Mouse (Mus musculus): ENCODE results near the gene Mtrf1l. TPM values are rescaled to one million over a fixed set of nuclear protein-coding genes. Genes with fewer than 3 reads are reported as not detected.
A peak's percentile ranks its signal among the peaks of the same experiment; 100 is the strongest.

Gene Mtrf1l
- polyA plus RNA-seq (2012; ENCODE audit: insufficient read depth, low replicate concordance) = 1.1 and 2.4 TPM in 2 replicates

DNA sequence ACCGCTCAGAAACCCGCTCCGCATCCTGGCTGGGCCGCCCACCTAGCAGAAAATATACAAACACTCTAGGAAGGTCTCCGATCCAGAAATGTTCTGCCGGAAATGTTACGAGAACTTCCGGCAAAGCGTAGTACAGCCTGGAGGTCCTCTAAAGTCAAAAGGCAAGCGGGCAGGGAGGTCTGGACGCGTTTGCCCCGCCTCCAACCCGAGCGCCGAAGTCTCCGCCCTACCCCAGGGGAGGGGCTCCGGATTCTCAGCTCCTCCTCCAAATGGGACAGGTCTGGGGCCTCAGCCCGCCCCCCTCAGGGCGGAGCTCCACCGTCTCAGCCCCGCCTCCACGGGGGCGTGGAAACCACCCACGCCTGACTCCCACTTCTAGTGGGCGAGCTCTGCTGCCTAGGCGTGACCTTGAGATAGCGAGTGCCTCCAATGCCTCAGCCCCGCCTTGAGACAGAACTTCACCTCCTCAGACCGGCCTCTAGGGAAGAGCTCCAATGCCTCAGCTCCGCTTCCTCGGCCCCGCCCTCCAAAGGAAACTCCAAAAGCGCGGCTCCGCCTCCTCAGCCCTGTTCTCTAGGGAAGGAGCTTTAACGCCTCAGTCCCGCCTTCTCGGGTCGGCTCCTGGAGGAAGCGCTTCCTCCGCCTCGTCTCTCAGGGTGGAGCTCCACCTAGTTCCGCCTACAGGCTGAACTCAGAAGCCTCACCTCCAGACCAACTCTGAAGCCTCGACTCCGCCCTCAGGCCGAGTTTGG, at the start of gene Mtrf1l:
TSS of gene Mtrf1l (minus strand) at position 171 of the 752 bp plus-strand sequence.
- Histone ChIP-seq H3K9me3 (no peaks in the 10 kb centered on the region), H3K36me3 (replicated peaks; ENCODE audit: low read length) (peaks cover 27% of the 10 kb centered on the region), H3K4me1 (peaks cover 36% of the 10 kb centered on the region), H3K27me3 (replicated peaks) (no peaks in the 10 kb centered on the region), H3K4me3 (replicated peaks) (peak within 1 kb of the TSS; percentile 99)
- TF ChIP-seq FLI1 (IDR thresholded peaks at IDR 0.05; ENCODE audit: low read length) = no peak
- TF ChIP-seq GATA1 (IDR thresholded peaks at IDR 0.05; ENCODE audit: borderline replicate concordance, low read length) = no peak

DNA sequence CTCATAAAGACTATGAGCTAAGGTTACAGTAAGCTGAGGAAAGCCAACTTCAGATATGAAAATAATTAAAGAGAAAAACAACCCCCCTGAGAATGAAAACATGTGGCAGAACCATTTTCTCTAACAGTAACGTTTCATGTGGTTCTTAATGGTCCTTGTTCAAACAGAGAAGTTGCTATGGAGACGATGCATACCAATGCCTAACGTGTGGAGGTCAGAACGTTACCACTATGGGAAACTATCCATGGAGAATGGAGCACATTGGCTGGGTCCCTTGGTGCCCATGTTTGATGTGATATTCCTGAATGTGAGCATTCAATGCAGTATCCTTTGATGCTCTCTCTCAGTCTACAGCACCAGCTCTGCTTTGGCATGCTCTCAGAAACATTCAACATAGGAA, 47.4 kb upstream of the Mtrf1l start:
- H3K9me3 ChIP-seq = no peaks in the 10 kb centered on the region
- H3K36me3 ChIP-seq (replicated peaks; ENCODE audit: low read length) = no peaks in the 10 kb centered on the region
- no peak for TF ChIP-seq GATA1 (IDR thresholded peaks at IDR 0.05; ENCODE audit: borderline replicate concordance, low read length)
- no peak for TF ChIP-seq FLI1 (IDR thresholded peaks at IDR 0.05; ENCODE audit: low read length)

DNA sequence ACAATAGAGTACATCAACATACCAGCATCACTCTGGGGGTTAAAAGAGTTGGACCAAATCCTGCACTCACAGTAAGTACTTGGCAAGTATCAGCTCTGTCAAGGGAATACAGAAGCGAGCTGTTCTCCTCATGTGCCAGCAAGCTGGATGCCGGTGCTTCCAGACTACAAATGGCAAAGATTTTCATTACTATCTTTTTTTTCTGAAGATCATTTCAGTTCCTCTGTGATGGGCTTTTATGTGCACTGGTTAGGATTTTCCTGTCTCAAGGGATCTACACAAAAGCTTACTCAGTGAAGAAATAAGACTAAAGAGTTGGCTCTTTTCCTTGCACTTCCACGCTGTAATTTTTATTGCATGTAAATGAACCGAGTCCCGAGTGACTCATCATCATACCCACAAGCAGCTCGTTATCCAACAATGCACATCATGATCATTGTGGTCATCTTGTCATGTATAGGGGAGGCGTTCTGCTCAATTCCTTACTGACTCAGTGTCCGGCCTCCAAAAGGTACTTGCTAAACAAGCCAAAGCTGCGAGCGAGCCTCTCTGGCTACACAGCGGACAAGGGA, 44.4 kb upstream of the Mtrf1l start:
- H3K4me3 ChIP-seq (replicated peaks) = no peak overlapping the region
- H3K9me3 ChIP-seq = no peaks in the 10 kb centered on the region
- TF ChIP-seq GATA1 (IDR thresholded peaks at IDR 0.05; ENCODE audit: borderline replicate concordance, low read length) = no peak
- no peak for TF ChIP-seq FLI1 (IDR thresholded peaks at IDR 0.05; ENCODE audit: low read length)
- H3K4me1 ChIP-seq = no peaks in the 10 kb centered on the region
- H3K27me3 ChIP-seq (replicated peaks) = no peaks in the 10 kb centered on the region
- no peaks in the 10 kb centered on the region for H3K36me3 ChIP-seq (replicated peaks; ENCODE audit: low read length)

More for the DNA sequence above, 47.4 kb upstream of the Mtrf1l start:
- no peaks in the 10 kb centered on the region for H3K4me1 ChIP-seq
- H3K27me3 ChIP-seq (replicated peaks) = no peaks in the 10 kb centered on the region
- no peak overlapping the region for H3K4me3 ChIP-seq (replicated peaks)

DNA sequence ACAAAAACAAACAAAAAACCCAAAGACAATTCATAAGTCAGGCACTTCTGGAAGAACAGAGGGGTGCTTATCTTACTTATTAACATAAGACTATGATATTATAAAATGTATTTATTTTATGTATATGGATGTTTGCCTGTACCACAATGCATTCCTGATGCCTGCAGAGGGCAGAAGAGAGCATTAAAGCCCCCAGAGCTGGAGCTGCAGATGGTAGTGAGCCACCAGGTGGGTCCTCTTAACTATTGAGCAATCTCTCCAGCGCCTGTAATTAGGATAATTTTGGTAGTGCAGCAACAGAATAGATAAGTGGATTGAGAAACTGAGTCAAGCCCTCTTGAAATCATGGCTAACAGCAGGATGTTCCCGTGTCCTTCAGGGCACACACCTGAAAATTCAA, 42.3 kb upstream of the Mtrf1l start:
- Histone ChIP-seq H3K4me1 (no peaks in the 10 kb centered on the region), H3K27me3 (replicated peaks) (no peaks in the 10 kb centered on the region), H3K4me3 (replicated peaks) (no peak overlapping the region), H3K9me3 (peaks cover 6% of the 10 kb centered on the region), H3K36me3 (replicated peaks; ENCODE audit: low read length) (no peaks in the 10 kb centered on the region)
- no peak for TF ChIP-seq GATA1 (IDR thresholded peaks at IDR 0.05; ENCODE audit: borderline replicate concordance, low read length)
- TF ChIP-seq FLI1 (IDR thresholded peaks at IDR 0.05; ENCODE audit: low read length) = no peak

DNA sequence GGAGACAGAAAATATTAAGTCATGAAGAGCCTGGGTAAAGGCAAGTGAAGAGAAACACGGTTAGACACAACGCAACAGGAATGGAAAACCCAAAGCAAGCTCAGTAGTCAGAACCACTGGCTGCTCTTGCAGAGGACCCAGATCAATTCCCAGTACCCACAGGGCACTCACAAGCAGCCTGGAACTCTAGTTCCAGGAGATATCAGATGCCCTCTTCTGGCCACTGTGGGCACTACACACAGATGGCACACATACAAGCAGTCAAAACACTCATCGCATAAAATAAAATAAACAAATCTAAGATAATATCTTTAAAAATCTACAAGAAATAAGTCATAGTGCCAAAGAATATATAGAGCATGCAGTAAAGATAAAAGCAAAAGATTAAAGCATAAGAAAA, 39.0 kb upstream of the Mtrf1l start:
- Histone ChIP-seq H3K27me3 (replicated peaks) (no peaks in the 10 kb centered on the region), H3K4me3 (replicated peaks) (no peak overlapping the region), H3K36me3 (replicated peaks; ENCODE audit: low read length) (no peaks in the 10 kb centered on the region), H3K4me1 (no peaks in the 10 kb centered on the region), H3K9me3 (peaks cover 6% of the 10 kb centered on the region)
- TF ChIP-seq FLI1 (IDR thresholded peaks at IDR 0.05; ENCODE audit: low read length) (no peak), GATA1 (IDR thresholded peaks at IDR 0.05; ENCODE audit: borderline replicate concordance, low read length) (no peak)

DNA sequence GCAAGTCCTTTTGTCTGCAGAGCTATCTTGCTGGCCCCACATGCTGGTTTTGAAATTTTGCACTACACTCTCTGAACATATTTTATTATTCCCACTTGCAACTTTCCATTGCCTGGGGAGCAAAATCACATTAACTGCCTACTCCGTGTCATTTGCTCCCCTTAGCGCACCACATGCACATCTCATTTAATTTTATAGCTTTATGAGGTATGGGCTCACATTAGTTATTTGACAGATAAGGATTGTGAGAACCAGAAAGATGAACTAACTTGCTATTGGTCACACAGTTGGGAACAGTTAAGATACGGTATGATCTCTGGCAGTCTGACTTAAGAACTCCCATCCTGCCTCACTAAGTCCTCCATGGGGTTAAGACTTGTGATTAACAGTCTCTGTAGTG, 37.1 kb upstream of the Mtrf1l start:
- H3K27me3 ChIP-seq (replicated peaks) = no peaks in the 10 kb centered on the region
- TF ChIP-seq FLI1 (IDR thresholded peaks at IDR 0.05; ENCODE audit: low read length) (no peak), GATA1 (IDR thresholded peaks at IDR 0.05; ENCODE audit: borderline replicate concordance, low read length) (no peak)
- H3K4me1 ChIP-seq = no peaks in the 10 kb centered on the region
- H3K9me3 ChIP-seq = peaks cover 6% of the 10 kb centered on the region
- H3K4me3 ChIP-seq (replicated peaks) = no peak overlapping the region
- no peaks in the 10 kb centered on the region for H3K36me3 ChIP-seq (replicated peaks; ENCODE audit: low read length)

DNA sequence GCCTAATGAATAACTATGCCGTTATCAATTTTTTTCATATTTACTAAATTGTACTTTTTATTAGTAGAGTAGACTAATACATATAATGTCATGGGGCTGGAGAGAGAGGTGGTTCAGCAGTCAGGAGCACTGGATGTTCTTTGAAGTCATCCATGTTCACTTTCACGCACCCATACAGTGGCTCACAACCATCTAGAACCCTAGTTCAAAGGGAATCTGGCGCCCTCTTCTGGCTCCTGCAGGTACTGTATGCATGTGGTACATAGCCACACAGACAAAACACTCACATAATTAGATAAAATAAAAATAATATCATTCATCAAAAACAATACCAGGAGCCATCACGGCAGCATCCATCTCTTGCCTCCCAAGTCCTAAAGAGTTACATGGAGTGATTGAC, 36.0 kb upstream of the Mtrf1l start:
- TF ChIP-seq FLI1 (IDR thresholded peaks at IDR 0.05; ENCODE audit: low read length) (no peak), GATA1 (IDR thresholded peaks at IDR 0.05; ENCODE audit: borderline replicate concordance, low read length) (no peak)
- no peak overlapping the region for H3K4me3 ChIP-seq (replicated peaks)
- H3K9me3 ChIP-seq = peaks cover 6% of the 10 kb centered on the region
- H3K36me3 ChIP-seq (replicated peaks; ENCODE audit: low read length) = no peaks in the 10 kb centered on the region
- no peaks in the 10 kb centered on the region for H3K4me1 ChIP-seq
- no peaks in the 10 kb centered on the region for H3K27me3 ChIP-seq (replicated peaks)

DNA sequence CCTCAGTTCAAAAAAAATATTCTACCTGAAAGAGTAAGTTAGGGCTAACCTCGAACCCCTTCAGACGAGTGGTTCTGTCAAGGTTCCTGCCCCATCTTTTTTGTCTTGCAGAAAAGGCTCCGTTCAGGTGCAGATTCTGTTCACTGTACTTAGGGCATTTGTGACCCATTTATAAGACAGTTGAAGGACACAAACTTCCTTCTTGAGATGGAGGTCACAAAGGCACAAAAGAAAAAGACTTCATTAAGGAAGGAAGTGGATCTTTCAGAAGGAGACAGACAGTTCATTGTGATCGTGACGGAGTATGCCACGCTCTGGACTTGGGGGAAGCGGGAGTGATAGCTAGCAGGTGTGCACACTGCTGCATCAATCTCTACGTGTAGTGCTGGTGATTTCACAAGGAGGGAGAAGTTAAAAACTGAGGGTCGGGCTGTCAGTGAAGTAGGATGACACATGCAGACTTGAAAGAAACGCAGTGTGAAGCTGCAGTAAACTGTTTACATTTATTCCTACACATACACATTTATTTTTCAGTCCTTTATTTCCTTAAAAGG, 34.4 kb upstream of the Mtrf1l start:
- Histone ChIP-seq H3K9me3 (peaks cover 6% of the 10 kb centered on the region), H3K27me3 (replicated peaks) (no peaks in the 10 kb centered on the region), H3K4me3 (replicated peaks) (no peak overlapping the region), H3K36me3 (replicated peaks; ENCODE audit: low read length) (no peaks in the 10 kb centered on the region), H3K4me1 (no peaks in the 10 kb centered on the region)
- TF ChIP-seq FLI1 (IDR thresholded peaks at IDR 0.05; ENCODE audit: low read length) (no peak), GATA1 (IDR thresholded peaks at IDR 0.05; ENCODE audit: borderline replicate concordance, low read length) (no peak)

DNA sequence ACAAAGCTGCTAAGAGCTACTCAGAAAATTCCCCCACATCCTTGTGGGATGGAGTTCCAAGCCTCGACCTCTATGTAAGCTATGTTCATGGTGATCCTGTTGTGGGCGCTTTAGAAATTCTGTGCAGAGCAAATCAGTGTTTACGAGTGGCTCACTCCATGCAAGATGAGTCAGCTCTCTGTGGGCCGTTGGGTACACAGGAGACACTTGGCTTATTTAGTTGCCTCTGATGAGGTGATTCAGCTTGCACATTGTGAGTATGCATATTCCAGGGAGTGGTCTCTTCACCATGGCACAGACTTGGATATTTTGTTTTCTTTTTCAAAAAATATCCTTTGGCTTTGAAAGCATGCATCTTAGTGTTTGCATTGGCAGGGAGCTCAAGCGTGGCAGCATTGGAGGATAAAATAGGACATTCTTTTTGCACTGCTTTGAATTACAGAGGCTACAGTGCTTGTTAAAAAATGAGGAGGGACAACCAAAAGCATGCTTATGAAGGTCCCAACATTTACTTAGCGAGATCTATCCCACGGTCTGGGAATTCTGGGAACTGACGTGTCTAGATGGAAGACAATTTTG, 29.7 kb upstream of the Mtrf1l start:
- H3K36me3 ChIP-seq (replicated peaks; ENCODE audit: low read length) = no peaks in the 10 kb centered on the region
- H3K4me1 ChIP-seq = no peaks in the 10 kb centered on the region
- TF ChIP-seq FLI1 (IDR thresholded peaks at IDR 0.05; ENCODE audit: low read length) = no peak
- TF ChIP-seq GATA1 (IDR thresholded peaks at IDR 0.05; ENCODE audit: borderline replicate concordance, low read length) = no peak
- no peaks in the 10 kb centered on the region for H3K9me3 ChIP-seq
- H3K4me3 ChIP-seq (replicated peaks) = no peak overlapping the region
- no peaks in the 10 kb centered on the region for H3K27me3 ChIP-seq (replicated peaks)

DNA sequence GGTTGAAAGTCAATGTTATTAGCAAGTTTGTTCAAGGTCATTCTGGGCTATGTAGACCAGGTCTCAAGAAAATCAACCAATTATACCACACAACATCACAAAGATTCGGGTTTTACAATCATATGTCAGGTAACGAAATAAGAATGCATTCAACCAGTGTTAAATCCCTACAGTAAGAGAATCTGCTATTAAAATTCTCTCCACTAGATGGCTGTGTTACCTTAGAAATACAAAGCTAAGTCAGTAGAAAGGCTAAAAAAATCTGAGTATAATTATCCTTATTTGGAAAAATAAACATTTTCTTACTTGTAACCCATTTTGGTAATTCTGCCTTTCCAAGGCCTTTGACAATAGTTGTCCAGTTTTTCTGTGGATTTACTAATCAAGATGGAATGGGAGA, 23.2 kb upstream of the Mtrf1l start:
- no peaks in the 10 kb centered on the region for H3K9me3 ChIP-seq
- H3K36me3 ChIP-seq (replicated peaks; ENCODE audit: low read length) = no peaks in the 10 kb centered on the region
- H3K4me3 ChIP-seq (replicated peaks) = no peak overlapping the region
- TF ChIP-seq FLI1 (IDR thresholded peaks at IDR 0.05; ENCODE audit: low read length) (no peak), GATA1 (IDR thresholded peaks at IDR 0.05; ENCODE audit: borderline replicate concordance, low read length) (no peak)
- no peaks in the 10 kb centered on the region for H3K27me3 ChIP-seq (replicated peaks)
- no peaks in the 10 kb centered on the region for H3K4me1 ChIP-seq

Measured in megakaryocyte, embryonic 14.5 days (primary cell).